Mouse (Mus musculus): Measurements from ENCODE around the gene N4bp2l2.
"Not testable (repeated sequence)": the region's sequence is repeated elsewhere in the genome, so short reads cannot be mapped to it uniquely, and the experiment has no call there.

DNA sequence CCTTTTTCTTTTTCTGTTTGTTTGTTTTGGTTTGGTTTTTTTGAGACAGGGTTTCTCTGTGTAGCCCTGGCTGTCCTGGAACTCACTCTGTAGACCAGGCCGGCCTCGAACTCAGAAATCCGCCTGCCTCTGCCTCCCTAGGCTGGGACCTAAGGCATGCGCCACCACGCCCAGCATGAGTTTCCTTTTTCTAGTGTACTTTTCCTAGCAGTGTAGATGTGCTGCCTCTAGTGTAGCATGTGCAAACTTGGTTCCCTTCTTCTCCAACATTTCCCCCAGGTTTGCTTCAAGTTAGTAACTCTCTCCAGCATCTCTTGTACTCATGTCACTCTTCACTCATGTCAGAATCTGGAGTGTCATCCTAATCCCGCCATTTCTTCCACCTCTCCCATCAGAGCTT, 16.9 kb upstream of the N4bp2l2 start:
- TF ChIP-seq CTCF (conservative IDR thresholded peaks at IDR 0.05; ENCODE audit: low read length); NANOG (IDR thresholded peaks at IDR 0.05; ENCODE audit: borderline replicate concordance, low read length); POU5F1 (IDR thresholded peaks at IDR 0.05; ENCODE audit: borderline replicate concordance, low read length): not testable (repeated sequence)
